Comparison of ENCODE assay signal across 21 mouse cellular contexts in genomic region chr2:18976175-18976574, GRCm38 (mm10). TPM values are rescaled to one million over a fixed set of nuclear protein-coding genes. Genes with fewer than 3 reads are reported as not detected.
DNase-seq lines count a peak whose midpoint lies in the region; ATAC-seq and TF ChIP-seq lines count a peak whose summit lies in the region.
"Had no signal": no experiment of that assay in that cellular context is flagged by ENCODE, and none has a peak within 500 bp of the region (broad histone marks: within the 10 kb centered on the region; RNA-seq: fewer than 3 reads in every experiment).

No protein-coding gene starts in this region.

- DNase-seq in liver, adult 2 months (ENCODE audit: extremely low read depth, low read depth, low spot score) = peak; percentile 28
- no peak for DNase-seq in liver
- DNase-seq in spleen, postnatal 36 days (ENCODE audit: low spot score in 2 of 2) = peak; percentile 54 to 63
- no peak for DNase-seq in spleen, adult 12 weeks (ENCODE audit: low spot score)
- peak; percentile 50 for DNase-seq in splenic B cell, adult 2 months (ENCODE audit: low read depth, low spot score)
- no peak for DNase-seq in left cerebral cortex, adult 18-20 months (ENCODE audit: low spot score in 2 of 2)
- DNase-seq in right cerebral cortex, postnatal 10 days (ENCODE audit: low spot score in 2 of 2) = no peak
- DNase-seq: cerebellum, adult 8-10 months; gastrocnemius, postnatal 10 days; kidney, adult 18-20 months; right cerebral cortex, postnatal 14 days; thymus, postnatal 4 days had no signal

- no peak for TF ChIP-seq CTCF in liver, adult 2 months (IDR thresholded peaks at IDR 0.05; ENCODE audit: low read depth, low read length)

- H3K4me3 ChIP-seq in liver, adult 2 months (ENCODE audit: insufficient read depth, low read depth, low read length) = no peak overlapping the region
- H3K4me3 ChIP-seq: forebrain, embryonic 12.5 days; heart, embryonic 15.5 days; left cerebral cortex, adult 2 months; limb, embryonic 10.5 days; liver, embryonic 15.5 days; midbrain, embryonic 13.5 days; neural tube, embryonic 13.5 days had no signal

- no peak overlapping the region for H3K27ac ChIP-seq in liver, adult 2 months (replicated peaks; ENCODE audit: insufficient read depth, low read depth, low read length)
- H3K27ac ChIP-seq: forebrain, embryonic 12.5 days; heart, embryonic 15.5 days; kidney, postnatal 0 days; left cerebral cortex, adult 2 months; limb, embryonic 10.5 days; midbrain, embryonic 13.5 days; neural tube, embryonic 13.5 days had no signal

- H3K27me3 ChIP-seq in liver, adult 2 months (ENCODE audit: control insufficient read depth, insufficient read depth, low read length) = no peaks in the 10 kb centered on the region
- no peaks in the 10 kb centered on the region for H3K27me3 ChIP-seq in splenic B cell, adult 2 months (ENCODE audit: control insufficient read depth, insufficient read depth, low read length, poor library complexity, severe bottlenecking)
- H3K27me3 ChIP-seq: forebrain, embryonic 12.5 days; heart, embryonic 15.5 days; liver, embryonic 15.5 days; midbrain, embryonic 13.5 days; neural tube, embryonic 13.5 days had no signal

- H3K79me2 ChIP-seq in liver, adult 2 months (ENCODE audit: control insufficient read depth, insufficient read depth, low read length) = peaks cover 6% of the 10 kb centered on the region; the same call in 1 of the 2 replicates

- TF ChIP-seq POLR2A in liver, adult 2 months (IDR thresholded peaks at IDR 0.05; ENCODE audit: extremely low read depth, insufficient read depth, low read length) = no peak

- ATAC-seq in hematopoietic stem cell, adult 5-6 weeks (replicated peaks in 1 of 2; ENCODE audit: insufficient read depth in 1 of 2, low FRiP score in 2 of 2, low TSS enrichment in 1 of 2, low read depth in 1 of 2, poor library complexity in 2 of 2, severe bottlenecking in 2 of 2) = peak; percentile 75

- H3K36me3 ChIP-seq in liver, adult 2 months (ENCODE audit: control insufficient read depth, insufficient read depth, low read length) = no peaks in the 10 kb centered on the region
- no peaks in the 10 kb centered on the region for H3K36me3 ChIP-seq in splenic B cell, adult 2 months (ENCODE audit: control insufficient read depth, insufficient read depth, low read length, poor library complexity, severe bottlenecking)
- H3K36me3 ChIP-seq: forebrain, embryonic 12.5 days; heart, embryonic 15.5 days; limb, embryonic 10.5 days; midbrain, embryonic 13.5 days; neural tube, embryonic 13.5 days had no signal

- 81% methylated on average over 2 of the region's 2 CpGs for WGBS in liver, adult 2 months

- no peak overlapping the region for H3K9ac ChIP-seq in liver, adult 2 months (ENCODE audit: low read depth, low read length)
- H3K9ac ChIP-seq: forebrain, embryonic 12.5 days; heart, embryonic 15.5 days; liver, embryonic 15.5 days; midbrain, embryonic 13.5 days; neural tube, embryonic 13.5 days had no signal

- no peaks in the 10 kb centered on the region; the same call in none of the 2 replicates for H3K4me1 ChIP-seq in liver, adult 2 months (ENCODE audit: control insufficient read depth, insufficient read depth, low read length)

RNA-seq across cellular contexts. Expression of gene Pip4k2a, which starts 21.8 kb away (rescaled TPM):
- total RNA-seq in liver, adult 2 months (2014; rRNA removed) = 2.8 and 3.6 TPM in 2 replicates
- polyA plus RNA-seq in liver, adult 2 months (2012; rRNA removed) = 0.82 and 1.7 TPM in 2 replicates
- total RNA-seq in hematopoietic stem cell, adult 5-6 weeks (2017) = 35.3 and 40.9 TPM in 2 replicates
- 10 to 100 TPM; 55.5 to 56.2 TPM for total RNA-seq in left cerebral cortex, adult 18-20 months (2021)

RNA-seq across cellular contexts. Expression of gene 4930426L09Rik, which starts 22.0 kb away (rescaled TPM):
- total RNA-seq in liver, adult 2 months (2014; rRNA removed) = not detected in 2 replicates
- polyA plus RNA-seq in liver, adult 2 months (2012; rRNA removed) = 0.10 and 0.11 TPM in 2 replicates
- 0.19 and 0.55 TPM in 2 replicates for total RNA-seq in hematopoietic stem cell, adult 5-6 weeks (2017)
- 1 to 10 TPM in 1 of 2 experiments, under 1 TPM in 1; 1.00 to 1.1 TPM for total RNA-seq in left cerebral cortex, adult 18-20 months (2021)

Comparison
In these comparisons a context has a peak if more than half of its experiments do, and no peak if none do; other contexts are left out.
1. DNase-seq: peak in liver, adult 2 months (single experiment), spleen, postnatal 36 days (2 of 2) and splenic B cell, adult 2 months (single experiment); none in liver (single experiment), spleen, adult 12 weeks (single experiment), left cerebral cortex, adult 18-20 months (0 of 2) and right cerebral cortex, postnatal 10 days (0 of 2).